Mouse (Mus musculus): Measurements from ENCODE around the gene Olfml2a. TPM values are rescaled to one million over a fixed set of nuclear protein-coding genes. Genes with fewer than 3 reads are reported as not detected.

Gene Olfml2a
- polyA plus RNA-seq, 3 experiments from 2014 or later = 0.12 TPM; not detected in 2

GRCm38 (mm10) chr2:38938007-38938406 is 6.2 kb downstream of the Olfml2a start:
- no peak for ATAC-seq

- no peak for ATAC-seq
These were observed 7.3 kb downstream of the Olfml2a start for GRCm38 (mm10) chr2:38939047-38939446.

GRCm38 (mm10) chr2:38941426-38941825 is 9.6 kb downstream of the Olfml2a start:
- ATAC-seq = no peak

- no peak for ATAC-seq
These were observed 10.1 kb downstream of the Olfml2a start for GRCm38 (mm10) chr2:38941898-38942297.

- ATAC-seq = no peak
These were observed 11.4 kb downstream of the Olfml2a start for GRCm38 (mm10) chr2:38943161-38943560.

GRCm38 (mm10) chr2:38943977-38944376 is 12.2 kb downstream of the Olfml2a start:
- ATAC-seq = no peak

- no peak for ATAC-seq
These were observed 12.8 kb downstream of the Olfml2a start for GRCm38 (mm10) chr2:38944460-38945161.

GRCm38 (mm10) chr2:38947566-38947965 is 15.8 kb downstream of the Olfml2a start:
- no peak for ATAC-seq

- no peak for ATAC-seq
These were observed 18.5 kb downstream of the Olfml2a start for GRCm38 (mm10) chr2:38950281-38950719.

GRCm38 (mm10) chr2:38953152-38953883 is 21.5 kb downstream of the Olfml2a start:
- ATAC-seq = no peak

- ATAC-seq = no peak
These were observed 24.3 kb downstream of the Olfml2a start for GRCm38 (mm10) chr2:38956062-38956461.

GRCm38 (mm10) chr2:38957671-38958223 is 26.0 kb downstream of the Olfml2a start:
- no peak for ATAC-seq

- ATAC-seq = no peak
These were observed 32.4 kb downstream of the Olfml2a start for GRCm38 (mm10) chr2:38964198-38964597.

- no peak for ATAC-seq
These were observed 37.9 kb downstream of the Olfml2a start for GRCm38 (mm10) chr2:38969650-38970049.

GRCm38 (mm10) chr2:38970057-38970456 is 38.3 kb downstream of the Olfml2a start:
- ATAC-seq = no peak

- no peak for ATAC-seq
These were observed 41.4 kb downstream of the Olfml2a start for GRCm38 (mm10) chr2:38973223-38973622.

GRCm38 (mm10) chr2:38973701-38974100 is 41.9 kb downstream of the Olfml2a start:
- ATAC-seq = no peak

GRCm38 (mm10) chr2:38974171-38974570 is 42.4 kb downstream of the Olfml2a start:
- ATAC-seq = no peak

GRCm38 (mm10) chr2:38975181-38975580 is 43.4 kb downstream of the Olfml2a start:
- ATAC-seq = no peak

GRCm38 (mm10) chr2:38975941-38976805 is 44.4 kb downstream of the Olfml2a start:
- no peak for ATAC-seq

GRCm38 (mm10) chr2:38977837-38978236 is 46.1 kb downstream of the Olfml2a start:
- no peak for ATAC-seq

- ATAC-seq = no peak
These were observed 51.7 kb downstream of the Olfml2a start for GRCm38 (mm10) chr2:38983456-38983855.

GRCm38 (mm10) chr2:38986580-38986979 is 54.8 kb downstream of the Olfml2a start:
- no peak for ATAC-seq

Measured in inflammation-experienced regulatory T-cells, adult 6 months (primary cell).